Mouse (Mus musculus): ENCODE data around the gene Cntnap5c. TPM values are rescaled to one million over a fixed set of nuclear protein-coding genes. Genes with fewer than 3 reads are reported as not detected.

The Cntnap5c gene
- polyA plus RNA-seq, 1 experiment from 2014 or later = not detected

GRCm38 (mm10) chr17:58407769-58408168 is 638.4 kb downstream of the Cntnap5c start:
- Histone ChIP-seq H3K36me3 (ENCODE audit: control insufficient read depth, insufficient read depth, low read length) (no peaks in the 10 kb centered on the region), H3K4me3 (replicated peaks; ENCODE audit: low read length) (no peak overlapping the region), H3K9ac (ENCODE audit: low read length) (no peak overlapping the region), H3K27ac (ENCODE audit: low read length) (no peak overlapping the region), H3K4me1 (ENCODE audit: control insufficient read depth, insufficient read depth, low read length) (no peaks in the 10 kb centered on the region), H3K27me3 (ENCODE audit: control insufficient read depth, insufficient read depth, low read length) (no peaks in the 10 kb centered on the region), H3K9me3 (replicated peaks; ENCODE audit: control insufficient read depth, low read length) (no peaks in the 10 kb centered on the region), H3K4me2 (ENCODE audit: low read depth, low read length) (no peak overlapping the region)
- ATAC-seq (ENCODE audit: insufficient read depth, low FRiP score) = no peak

GRCm38 (mm10) chr17:58408756-58409155 is 639.4 kb downstream of the Cntnap5c start:
- no peak overlapping the region for H3K4me3 ChIP-seq (replicated peaks; ENCODE audit: low read length)
- H3K27me3 ChIP-seq (ENCODE audit: control insufficient read depth, insufficient read depth, low read length) = no peaks in the 10 kb centered on the region
- no peak overlapping the region for H3K9ac ChIP-seq (ENCODE audit: low read length)
- H3K27ac ChIP-seq (ENCODE audit: low read length) = no peak overlapping the region
- 65% methylated on average over 1 of the region's 1 CpGs for WGBS
- no peaks in the 10 kb centered on the region for H3K4me1 ChIP-seq (ENCODE audit: control insufficient read depth, insufficient read depth, low read length)
- H3K4me2 ChIP-seq (ENCODE audit: low read depth, low read length) = no peak overlapping the region
- no peaks in the 10 kb centered on the region for H3K36me3 ChIP-seq (ENCODE audit: control insufficient read depth, insufficient read depth, low read length)
- no peak for ATAC-seq (ENCODE audit: insufficient read depth, low FRiP score)
- H3K9me3 ChIP-seq (replicated peaks; ENCODE audit: control insufficient read depth, low read length) = no peaks in the 10 kb centered on the region

- Histone ChIP-seq H3K27me3 (ENCODE audit: control insufficient read depth, insufficient read depth, low read length) (no peaks in the 10 kb centered on the region), H3K36me3 (ENCODE audit: control insufficient read depth, insufficient read depth, low read length) (no peaks in the 10 kb centered on the region), H3K4me3 (replicated peaks; ENCODE audit: low read length) (no peak overlapping the region), H3K27ac (ENCODE audit: low read length) (no peak overlapping the region), H3K4me2 (ENCODE audit: low read depth, low read length) (no peak overlapping the region), H3K9me3 (replicated peaks; ENCODE audit: control insufficient read depth, low read length) (no peaks in the 10 kb centered on the region), H3K4me1 (ENCODE audit: control insufficient read depth, insufficient read depth, low read length) (no peaks in the 10 kb centered on the region), H3K9ac (ENCODE audit: low read length) (no peak overlapping the region)
- ATAC-seq (ENCODE audit: insufficient read depth, low FRiP score) = no peak
Measured at GRCm38 (mm10) chr17:58437443-58437842, 668.1 kb downstream of the Cntnap5c start.

Other genes with a start within 250 kb of the Cntnap5c start
- not detected in 2 replicates for gene Vmn2r120, start 224.1 kb upstream of the Cntnap5c start, polyA plus RNA-seq (2015; fragmentation: Nextera tagmentation; extraction: Ambion mirVana)
- gene Gm21834, start 27.4 kb upstream of the Cntnap5c start, polyA plus RNA-seq (2015; fragmentation: Nextera tagmentation; extraction: Ambion mirVana) = not detected in 2 replicates

Data from stomach, embryonic 16.5 days (tissue).